Mouse (Mus musculus) CH12.LX (cell line): ENCODE measurements at regions not wholly inside any gene's neighbourhood (a gene's known extent, or its start where the extent isn't known, plus 50 kb on each side); places are given as distances from the start of the nearest gene placed in this dataset.

Experiments used
- CTCF ChIP-seq, 2 experiments: IDR thresholded peaks in 1 of 2; conservative IDR thresholded peaks in 1 of 2; 2 replicates each; pipeline ENCODE4 v1.5.1; 2011 to 2012; ENCODE audit warnings: low read depth in 2 of 2, low read length in 2 of 2, improper control_type of control experiment in 1 of 2, inconsistent platforms in 1 of 2, mild to moderate bottlenecking in 1 of 2, moderate library complexity in 1 of 2
- E2F4 ChIP-seq: IDR thresholded peaks from 2 replicates; pipeline ENCODE4 v1.6.1; 2011; ENCODE audit warnings: low read depth, low read length, improper control_type of control experiment; ENCODE audit not compliant: insufficient replicate concordance
- ELF1 ChIP-seq: IDR thresholded peaks from 2 replicates; pipeline ENCODE4 v1.6.1; 2014; ENCODE audit warnings: low read depth, mild to moderate bottlenecking, inconsistent platforms, low read length, improper control_type of control experiment
- MXI1 ChIP-seq: IDR thresholded peaks from 2 replicates; pipeline ENCODE4 v1.6.1; 2011; ENCODE audit warnings: mild to moderate bottlenecking, low read depth, low read length, improper control_type of control experiment
- NELFE ChIP-seq: IDR thresholded peaks from 2 replicates; pipeline ENCODE4 v1.6.1; 2011; ENCODE audit warnings: low read depth, low read length, improper control_type of control experiment
- TCF12 ChIP-seq: IDR thresholded peaks from 2 replicates; pipeline ENCODE4 v1.6.1; 2014; ENCODE audit warnings: low read depth, mild to moderate bottlenecking, inconsistent platforms, low read length, improper control_type of control experiment
- USF1 ChIP-seq: IDR thresholded peaks from 2 replicates; pipeline ENCODE4 v1.6.1; 2014; ENCODE audit warnings: low read depth, mild to moderate bottlenecking, inconsistent platforms, low read length, improper control_type of control experiment
- ZNF384 ChIP-seq: IDR thresholded peaks from 2 replicates; pipeline ENCODE4 v1.6.1; 2012; ENCODE audit warnings: low read depth, low read length, improper control_type of control experiment, inconsistent platforms

GRCm38 (mm10) chr7:136008486-136008885 lies 292.3 kb upstream of the Mki67 start:
- TF ChIP-seq ELF1 = no peak
- TF ChIP-seq ZNF384 = no peak
- no peak for TF ChIP-seq TCF12
- no peak for TF ChIP-seq NELFE
- TF ChIP-seq MXI1 = no peak
- no peak for TF ChIP-seq CTCF (conservative IDR thresholded peaks at IDR 0.05 in 1 of 2, IDR thresholded peaks at IDR 0.05 in 1 of 2; ENCODE audit: low read depth in 2 of 2, low read length in 2 of 2)
- TF ChIP-seq E2F4 = no peak
- TF ChIP-seq USF1 = no peak
